Mouse (Mus musculus) gastrocnemius, adult 18-20 months (tissue): ENCODE results near the gene Traf4. TPM values are rescaled to one million over a fixed set of nuclear protein-coding genes. Genes with fewer than 3 reads are reported as not detected.
"Not testable (repeated sequence)": the region's sequence is repeated elsewhere in the genome, so short reads cannot be mapped to it uniquely, and the experiment has no call there.

Experiments used
- DNase-seq: peaks from one replicate; pipeline ENCODE4 v3.0.0; 2021; ENCODE audit warnings: low spot score
- long read RNA-seq, 2 experiments: library from polyadenylated mRNA; stranded (forward); transcript quantifications; one replicate each; pipeline ENCODE4 v2.0.0; 2021
- total RNA-seq, 2 experiments: library from RNA; stranded (reverse); gene quantifications; 2 replicates each; pipeline ENCODE4 v1.2.3; 2021

Traf4 gene
- total RNA-seq: 1 to 10 TPM; 2.0 to 2.2 TPM
- long read RNA-seq, experiment 1, partial matches to known transcripts: 0 of 5 reads
- long read RNA-seq, experiment 1, other reads (novel, unspliced or antisense): 2 of 5 reads
- long read RNA-seq, experiment 2, partial matches to known transcripts: 0 of 3 reads
- long read RNA-seq, experiment 2, other reads (novel, unspliced or antisense): 1 of 3 reads

DNA sequence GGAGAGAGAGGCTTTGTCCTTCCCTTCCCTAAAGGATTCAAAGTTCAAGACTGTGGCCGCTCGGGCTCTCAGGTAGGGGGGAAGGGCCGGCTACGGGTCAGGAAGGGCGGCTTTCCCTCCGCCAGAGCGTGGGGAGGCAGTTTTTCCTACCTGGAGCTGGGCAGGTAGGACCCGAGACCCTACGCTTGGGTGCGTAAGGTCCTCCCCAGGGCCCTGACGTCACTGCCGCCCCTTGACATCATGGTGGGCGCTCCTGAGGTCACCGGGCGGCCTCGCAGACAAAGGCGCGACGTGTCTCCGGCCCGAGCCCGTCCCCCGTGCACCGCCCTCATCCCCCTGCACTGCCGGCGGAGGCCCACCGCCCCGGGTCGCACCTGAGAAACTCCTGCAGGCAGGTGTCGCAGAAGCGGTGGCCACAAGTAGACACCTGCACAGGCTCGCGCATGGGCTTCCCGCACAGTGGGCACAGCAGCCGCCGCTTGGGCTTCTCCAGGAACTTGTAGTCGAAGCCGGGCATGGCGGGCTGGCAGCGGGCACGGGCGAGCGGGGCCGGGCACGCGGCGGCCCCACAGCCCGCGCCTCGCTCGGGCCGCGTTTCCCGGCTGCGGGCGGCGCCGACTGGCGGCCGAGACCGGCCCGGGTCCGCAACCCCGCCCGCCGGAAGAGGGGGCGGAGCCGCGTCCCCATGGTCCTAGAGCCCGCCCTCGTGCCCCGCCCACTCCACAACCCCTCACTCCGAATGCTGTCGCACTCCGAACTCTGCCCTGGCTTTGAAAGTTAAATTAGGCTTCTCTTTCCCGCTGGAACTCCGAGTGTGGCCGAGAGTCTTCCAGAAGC, at the start of gene Traf4:
Gene Traf4 (minus strand): TSS at position 666 of the 837 bp plus-strand sequence.
- peak; percentile 76 for DNase-seq

DNA sequence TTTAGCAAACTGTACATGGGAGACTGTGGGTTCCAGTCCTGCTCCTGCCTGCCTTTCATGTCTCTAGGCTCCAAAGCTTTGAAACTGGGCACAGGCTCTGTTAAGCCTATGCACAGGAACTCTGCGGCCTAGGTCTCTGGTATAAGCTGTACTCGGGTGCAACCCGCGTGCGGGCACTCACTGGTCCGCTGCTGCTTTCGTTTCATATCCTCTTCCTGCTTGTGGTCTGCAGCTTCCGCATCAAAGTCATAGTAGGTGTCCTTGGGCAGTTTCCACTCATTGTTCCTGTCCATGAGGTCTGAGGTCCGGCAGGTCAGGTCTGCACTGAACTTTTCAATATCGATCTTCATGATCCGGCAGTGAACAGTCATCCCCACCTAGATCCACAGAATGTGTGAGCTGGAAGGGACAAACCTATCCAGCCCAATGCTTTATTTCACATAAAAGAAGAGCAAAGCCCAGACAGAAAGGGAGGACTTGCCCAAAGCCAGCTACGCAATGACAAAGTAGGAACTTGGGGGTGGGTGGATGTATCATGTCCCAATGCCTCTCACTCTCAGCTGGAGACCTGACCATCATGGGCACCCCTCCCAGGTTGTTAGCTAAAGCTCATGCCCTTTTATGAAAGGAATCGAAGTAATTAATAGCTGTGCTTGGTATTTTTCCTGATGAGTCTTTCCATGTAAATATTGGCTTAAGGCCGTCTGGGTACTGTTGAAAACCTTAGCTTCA, 47.9 kb upstream of the Traf4 start:
- DNase-seq: no peak

DNA sequence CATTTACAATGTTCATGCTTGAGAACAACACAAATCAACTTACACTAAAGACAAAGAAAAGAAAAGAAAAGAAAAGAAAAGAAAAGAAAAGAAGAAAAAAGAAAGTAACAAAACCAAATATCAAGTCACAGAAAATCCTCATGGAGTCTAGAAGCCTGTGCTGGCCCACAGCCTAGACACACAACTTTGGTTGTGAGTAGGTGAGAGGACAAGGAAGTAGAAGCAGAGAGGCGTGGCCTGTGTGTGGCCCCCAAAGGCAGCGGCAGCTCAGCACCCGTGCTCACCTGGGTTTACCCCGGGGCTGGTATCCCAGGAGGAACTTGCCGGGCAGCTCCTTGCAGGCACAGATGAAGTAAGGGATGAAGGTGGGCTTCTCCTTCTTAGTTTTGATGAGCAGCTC, 46.1 kb upstream of the Traf4 start:
- no peak for DNase-seq

DNA sequence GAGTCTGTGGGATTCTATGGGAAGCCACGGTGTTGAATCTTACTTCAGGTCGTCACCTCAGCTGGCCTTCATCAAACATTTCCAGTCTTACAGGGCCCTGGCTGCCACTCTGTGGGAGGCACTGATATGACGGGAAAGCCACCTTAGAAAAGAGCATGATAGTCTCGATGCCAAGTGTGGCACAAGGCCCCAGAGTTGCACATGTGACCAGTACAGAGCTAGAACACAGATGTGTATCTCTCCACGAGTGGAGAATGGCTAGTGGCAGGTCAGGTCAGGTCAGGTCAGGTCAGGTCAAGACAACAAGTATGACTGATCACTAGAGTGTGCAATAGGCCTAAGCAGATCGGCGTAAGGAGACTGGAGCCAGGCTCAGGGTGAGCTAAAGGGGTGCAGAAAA, 45.2 kb upstream of the Traf4 start:
- DNase-seq: no peak

DNA sequence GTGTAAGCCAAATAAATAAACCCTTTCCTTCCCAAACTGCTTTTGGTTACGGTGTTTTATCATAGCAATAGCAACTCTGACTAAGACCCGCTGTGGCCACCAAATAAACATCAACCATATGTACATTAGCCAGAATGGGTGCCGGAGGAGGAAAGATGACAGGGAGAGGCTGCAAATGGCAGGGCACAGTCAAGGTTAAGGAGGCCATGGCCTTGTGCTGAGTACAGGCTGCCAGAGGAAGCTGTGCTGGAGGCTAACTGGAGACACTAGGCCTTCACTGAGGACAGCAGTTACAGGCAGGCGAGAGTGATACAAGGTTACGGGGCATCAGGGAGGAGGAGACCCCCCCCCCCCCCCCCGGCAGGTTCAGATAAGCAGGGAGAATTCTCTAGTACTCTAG, 44.5 kb upstream of the Traf4 start:
- no peak for DNase-seq

DNA sequence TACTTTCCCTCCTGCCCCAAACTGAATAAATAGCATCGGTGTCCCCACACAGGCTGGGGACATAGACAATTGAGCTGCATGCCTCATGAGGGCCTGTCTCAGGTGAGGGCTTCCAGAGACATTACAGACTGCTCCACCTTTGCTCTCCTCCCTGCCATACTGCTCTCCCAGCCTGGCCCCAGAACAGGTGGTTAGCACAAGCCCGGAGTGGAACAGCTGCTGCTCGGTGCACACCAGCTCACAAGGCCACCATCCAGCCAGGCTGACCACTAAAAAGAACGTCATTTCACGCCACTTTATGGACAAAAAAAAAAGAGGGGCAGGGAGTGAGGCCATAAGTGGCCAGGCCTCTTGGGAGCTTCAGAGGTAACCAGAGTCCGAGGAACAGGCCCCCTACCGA, 41.8 kb upstream of the Traf4 start:
- DNase-seq: no peak

DNA sequence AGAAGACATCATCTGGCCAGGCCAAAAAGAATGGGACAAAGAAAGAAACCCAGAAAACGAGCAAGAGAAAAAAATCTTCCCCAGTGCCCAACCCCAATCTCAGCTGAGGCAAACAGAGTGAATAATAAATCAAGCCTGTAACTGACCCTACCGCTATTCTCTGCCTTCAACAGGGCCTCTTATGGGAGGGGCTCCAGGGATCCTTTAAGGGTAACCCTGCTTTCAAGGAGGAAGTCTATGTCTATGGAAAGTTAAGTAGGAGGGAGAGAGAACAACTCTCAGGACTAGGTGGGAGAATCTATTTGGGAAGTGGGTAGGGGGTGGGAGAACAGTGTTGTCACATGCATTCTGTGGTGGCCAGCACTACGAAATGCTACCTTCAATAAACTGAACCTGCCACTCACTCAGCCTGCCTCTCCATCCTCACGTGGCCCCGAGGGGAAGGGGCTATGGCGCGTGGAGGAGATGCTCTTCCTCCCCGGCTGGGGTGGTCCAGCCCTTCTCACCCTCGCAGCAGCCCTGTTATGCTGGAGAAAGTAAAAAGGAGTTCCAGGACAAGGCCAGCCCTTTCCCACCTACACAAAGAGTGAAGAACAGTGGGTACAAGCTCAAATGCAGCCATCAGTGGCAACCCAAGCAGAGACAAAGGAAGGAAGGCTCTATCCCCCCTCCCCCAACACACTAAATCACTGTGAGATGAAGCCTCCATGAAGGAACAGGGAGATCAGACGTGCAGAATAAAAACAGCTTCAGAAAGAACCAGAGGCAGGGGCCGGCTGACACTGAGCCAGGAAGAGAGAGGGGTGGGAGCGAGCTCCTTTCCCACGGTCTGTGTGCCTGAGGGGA, 40.2 kb upstream of the Traf4 start:
- DNase-seq: no peak

DNA sequence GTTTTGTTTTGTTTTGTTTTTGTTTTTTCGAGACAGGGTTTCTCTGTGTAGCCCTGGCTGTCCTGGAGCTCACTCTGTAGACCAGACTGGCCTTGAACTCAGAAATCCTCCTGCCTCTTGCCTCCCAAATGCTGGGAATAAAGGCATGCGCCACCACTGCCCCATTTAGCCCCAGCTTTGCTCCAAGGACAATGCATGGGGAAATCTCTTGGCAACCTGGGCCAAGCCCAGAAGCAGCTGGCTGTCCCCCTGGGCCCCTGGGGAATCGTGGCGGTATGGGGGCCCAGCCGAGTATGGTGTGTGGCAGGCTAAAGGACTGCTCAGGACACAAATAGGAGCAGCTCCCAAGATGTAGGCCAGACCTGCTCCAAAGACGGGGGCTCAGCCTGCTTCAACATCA, 38.9 kb upstream of the Traf4 start:
- DNase-seq: no peak

DNA sequence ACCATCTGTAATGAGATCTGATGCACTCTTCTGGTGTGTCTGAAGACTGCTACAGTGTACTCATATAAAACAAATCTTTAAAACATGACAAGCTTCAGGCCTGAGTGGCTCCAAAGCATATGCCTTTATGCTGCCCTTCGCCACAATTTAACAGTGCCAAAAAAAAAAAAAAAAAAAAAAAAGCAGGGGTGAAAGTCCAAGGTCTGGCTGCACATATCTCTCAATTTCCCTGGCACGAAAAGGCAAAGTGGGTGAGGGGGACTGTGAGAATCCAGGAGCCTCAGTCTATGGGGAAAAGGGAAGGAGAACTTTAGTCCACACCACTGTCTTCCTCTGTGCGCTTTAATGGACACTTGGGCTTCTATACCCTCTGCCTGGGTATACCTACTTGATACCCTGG, 37.0 kb upstream of the Traf4 start:
- no peak for DNase-seq

DNA sequence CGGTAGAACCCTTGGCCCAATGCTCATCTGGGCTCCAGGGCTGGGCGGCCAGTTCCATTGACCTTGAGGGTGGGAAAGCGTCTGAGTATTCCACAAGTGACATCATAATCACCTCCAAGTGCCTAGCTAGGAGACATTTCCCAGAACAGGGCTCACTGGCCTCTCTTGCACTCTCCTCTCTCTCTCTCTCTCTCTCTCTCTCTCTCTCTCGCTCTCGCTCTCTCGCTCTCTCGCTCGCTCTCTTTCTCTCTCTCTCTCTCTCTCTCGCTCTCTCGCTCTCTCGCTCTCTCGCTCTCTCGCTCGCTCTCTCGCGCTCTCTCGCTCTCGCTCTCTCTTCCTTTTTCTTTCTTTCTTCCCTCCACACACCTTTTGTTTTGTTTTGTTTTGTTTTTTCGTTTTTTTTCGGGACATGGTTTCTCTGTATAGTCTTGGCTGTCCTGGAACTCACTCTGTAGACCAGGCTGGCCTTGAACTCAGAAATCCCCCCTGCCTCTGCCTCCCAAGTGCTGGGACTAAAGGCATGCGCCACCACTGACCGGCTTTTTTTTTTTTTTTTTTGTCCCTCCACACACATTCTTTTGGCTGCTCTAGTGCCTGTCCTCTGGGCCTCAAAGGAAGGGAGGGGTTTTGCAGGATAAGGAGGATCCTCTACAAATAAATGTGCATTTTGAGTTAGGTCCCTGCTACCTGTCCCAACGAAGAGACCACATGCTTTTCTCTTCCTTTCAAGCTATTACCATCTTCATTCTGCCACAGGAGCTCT, 29.9 kb upstream of the Traf4 start:
- DNase-seq: no peak

DNA sequence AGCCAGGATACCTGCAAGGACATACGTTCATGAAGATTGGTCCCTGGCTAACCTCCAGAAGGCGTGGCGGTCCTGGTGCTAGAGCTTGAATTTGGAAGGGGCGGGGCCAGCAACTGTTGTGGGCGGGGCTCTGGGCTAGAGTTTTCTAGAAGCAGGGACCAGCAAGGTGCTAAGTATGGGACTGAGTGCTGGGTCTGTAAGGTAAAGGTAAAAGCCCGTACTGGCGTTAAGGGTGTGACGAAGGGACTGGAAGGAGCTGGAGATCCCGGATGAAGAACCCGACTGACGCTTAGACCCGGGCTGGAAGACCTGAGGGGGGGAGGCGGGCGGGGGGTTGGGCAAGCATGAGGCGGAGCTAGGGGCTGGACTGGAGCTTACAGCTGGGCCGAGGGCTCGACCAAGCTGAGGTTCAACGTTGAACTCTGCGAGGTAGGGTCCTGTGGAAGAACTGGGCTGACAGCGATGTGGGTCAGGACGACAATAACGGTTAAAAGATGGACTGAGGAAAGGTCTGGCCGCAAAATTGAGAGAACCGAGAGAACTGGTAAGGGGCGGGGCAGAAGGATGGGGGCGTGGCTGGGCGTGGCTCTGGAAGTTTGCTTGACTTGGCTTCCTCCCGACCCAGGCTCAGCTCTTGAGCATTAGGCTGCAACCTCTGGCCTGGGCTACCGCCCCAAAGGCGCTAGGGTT, 29.2 kb upstream of the Traf4 start:
- DNase-seq: peak; percentile 79

DNA sequence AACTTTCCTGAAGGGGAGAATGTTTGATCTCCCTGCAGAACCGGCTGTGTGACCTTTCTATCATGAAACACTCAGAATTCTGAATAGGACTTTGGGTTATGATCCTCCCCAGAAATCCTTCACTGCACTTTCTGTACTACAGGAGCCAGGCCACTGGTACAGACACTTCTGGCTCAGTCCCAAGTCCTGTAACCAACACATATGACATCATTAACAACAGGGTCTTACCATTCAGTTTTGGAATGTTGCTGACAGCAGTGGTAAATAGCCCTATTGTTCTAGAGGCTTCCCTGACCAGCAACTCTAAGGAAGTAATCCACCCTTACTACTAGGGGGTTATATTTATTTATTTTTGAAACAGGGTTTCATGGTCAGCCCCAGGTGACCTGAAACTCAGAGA, 27.7 kb upstream of the Traf4 start, which contains the start of gene Proca1:
Gene Proca1 (plus strand): TSS at position 280 of the 400 bp plus-strand sequence.
- no peak for DNase-seq

DNA sequence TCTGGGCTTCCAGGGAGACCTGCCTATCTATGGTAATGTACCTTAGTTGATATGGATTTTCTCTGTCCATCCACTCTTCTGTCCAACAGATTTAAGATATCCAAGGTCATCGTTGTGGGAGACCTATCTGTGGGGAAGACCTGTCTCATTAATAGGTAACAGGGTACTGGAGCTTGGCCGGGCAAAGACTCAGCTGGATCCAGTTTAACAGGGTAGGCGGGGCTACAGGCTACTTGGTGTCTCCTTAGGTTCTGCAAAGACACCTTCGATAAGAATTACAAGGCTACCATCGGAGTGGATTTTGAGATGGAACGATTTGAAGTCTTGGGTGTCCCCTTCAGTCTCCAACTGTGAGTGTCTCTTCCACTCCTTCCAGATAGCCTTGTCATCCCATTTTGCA, 24.7 kb upstream of the Traf4 start:
- no peak for DNase-seq

DNA sequence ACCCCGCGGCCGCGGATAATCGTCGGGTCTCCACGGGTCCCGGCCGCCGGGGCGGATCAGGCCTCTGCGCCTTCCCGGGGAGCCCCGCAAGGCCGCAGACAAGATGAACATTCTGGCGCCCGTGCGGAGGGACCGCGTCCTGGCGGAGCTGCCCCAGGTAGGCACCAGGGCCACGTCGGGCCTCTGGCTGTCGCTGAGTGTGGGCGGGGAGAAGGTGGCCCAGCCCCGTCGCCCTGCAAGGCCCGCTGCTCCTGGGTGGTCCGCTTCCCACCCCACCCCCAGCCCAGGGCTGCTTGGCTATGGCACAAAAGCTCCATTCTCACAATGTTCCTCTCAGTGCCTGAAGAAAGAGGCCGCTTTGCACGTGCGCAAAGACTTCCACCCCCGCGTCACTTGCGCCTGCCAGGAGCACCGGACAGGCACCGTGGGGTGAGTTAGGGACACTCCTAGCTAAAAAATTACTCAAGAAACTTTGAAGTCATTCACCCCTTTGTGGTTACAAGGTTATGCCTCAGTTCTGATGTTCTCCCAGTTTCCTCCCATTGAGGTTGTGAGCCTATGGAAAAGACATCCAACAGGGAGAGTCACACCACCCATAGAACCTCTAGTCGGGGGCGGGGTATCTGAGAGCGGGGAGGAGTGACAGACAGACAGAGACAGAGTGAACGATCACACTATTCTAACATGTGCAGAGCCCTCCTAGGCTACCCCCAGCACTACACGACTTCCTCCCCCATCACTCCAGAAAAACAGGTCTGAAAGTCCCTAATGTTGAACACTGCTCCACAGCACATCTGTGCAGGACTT, 24.0 kb upstream of the Traf4 start:
- peak; percentile 21 for DNase-seq

DNA sequence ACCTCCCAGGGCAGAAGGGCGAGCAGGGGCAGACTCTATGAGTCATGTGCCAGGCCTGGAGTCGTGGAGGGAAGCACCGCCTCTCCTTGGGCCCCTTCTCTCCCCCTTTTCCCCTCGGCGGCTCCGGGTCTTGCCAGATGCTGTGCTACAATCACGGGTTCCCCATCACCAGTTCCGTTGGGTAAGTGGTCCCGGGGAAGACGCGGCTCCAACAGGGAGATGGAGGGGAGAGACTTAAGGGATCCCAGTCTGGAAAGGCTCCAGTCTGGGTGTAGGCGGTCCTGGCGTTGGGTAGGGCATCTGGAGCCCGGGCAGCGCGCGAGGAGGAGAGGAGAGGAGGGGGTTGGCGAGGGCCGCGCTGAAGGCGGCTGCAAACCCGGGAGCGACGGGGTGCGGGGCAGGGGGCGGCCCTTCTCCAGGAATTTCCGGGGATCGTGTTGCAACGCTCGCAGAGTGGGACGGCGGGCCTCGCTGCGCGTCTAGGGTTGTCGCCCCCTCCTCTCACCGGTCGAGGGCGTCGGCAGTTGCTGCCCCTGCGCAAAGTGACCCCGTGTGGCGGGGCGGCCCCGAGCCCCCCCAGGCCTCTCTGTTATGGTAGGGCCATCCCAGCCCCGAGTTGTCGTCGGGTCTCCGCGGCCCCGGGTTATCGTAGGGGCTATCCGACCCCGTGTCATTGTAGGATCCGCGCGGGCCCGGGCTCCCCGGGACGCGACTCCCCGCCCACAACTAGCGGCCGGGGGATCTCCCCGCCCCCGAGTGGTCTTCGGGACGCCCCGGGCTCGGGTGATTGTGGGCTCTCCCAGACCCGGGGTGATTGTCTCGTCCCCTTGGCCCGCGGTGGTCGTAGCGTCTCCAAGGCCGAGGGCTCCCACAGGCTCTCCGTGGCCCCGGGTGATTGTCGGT, 23.2 kb upstream of the Traf4 start, which contains the start of gene Rab34:
Gene Rab34 (plus strand): TSS at position 100 of the 903 bp plus-strand sequence.
- DNase-seq: peak; percentile 52

DNA sequence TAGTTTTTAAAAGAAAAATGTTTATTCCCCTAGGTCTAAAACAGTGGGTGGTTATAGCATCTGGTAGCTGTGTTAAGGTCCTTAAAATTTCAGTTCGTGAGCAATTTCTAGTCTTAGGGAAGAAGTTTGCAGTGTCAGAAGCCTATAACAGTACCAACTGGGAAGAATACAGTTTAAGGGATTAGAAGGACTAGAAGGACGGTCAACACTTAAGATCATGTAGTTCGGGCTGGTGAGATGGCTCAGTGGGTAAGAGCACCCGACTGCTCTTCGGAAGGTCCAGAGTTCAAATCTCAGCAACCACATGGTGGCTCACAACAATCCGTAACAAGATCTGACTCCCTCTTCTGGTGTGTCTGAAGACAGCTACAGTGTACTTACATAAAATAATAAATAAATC, 19.3 kb upstream of the Traf4 start:
- not testable (repeated sequence) for DNase-seq

DNA sequence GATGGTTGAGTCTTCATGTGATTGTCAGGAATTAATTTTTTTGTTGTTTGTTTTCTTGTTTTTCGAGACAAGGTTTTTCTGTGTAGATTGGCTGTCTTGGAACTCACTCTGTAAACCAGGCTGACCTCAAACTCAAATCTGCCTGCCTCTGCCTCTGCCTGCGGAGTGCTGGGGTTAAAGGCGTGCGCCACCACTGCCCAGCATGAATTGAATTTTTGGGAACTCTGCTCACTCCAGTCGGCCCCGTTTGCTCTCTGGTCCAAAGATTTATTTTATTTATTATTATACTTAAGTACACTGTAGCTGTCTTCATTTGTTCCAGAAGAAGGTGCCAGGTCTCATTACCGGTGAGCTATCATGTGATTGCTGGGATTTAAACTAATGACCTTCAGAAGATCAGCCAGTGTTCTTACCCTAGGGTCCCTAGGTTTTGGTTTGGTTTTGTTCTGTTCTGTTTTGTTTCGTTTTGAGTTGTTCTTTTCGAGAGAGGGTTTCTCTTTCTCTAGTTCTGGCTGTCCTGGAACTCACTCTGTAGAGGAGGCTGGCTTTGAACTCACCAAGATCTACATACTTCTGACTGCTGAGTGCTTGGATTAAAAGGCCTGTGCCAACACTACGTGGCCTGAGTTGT, 18.6 kb upstream of the Traf4 start:
- no peak for DNase-seq
